Mouse (Mus musculus): Measurements from ENCODE around the gene Hsd17b6.
A peak's percentile ranks its signal among the peaks of the same experiment; 100 is the strongest.

The Hsd17b6 gene

GRCm38 (mm10) chr10:128005479-128005878 is 1.9 kb downstream of the Hsd17b6 start:
- DNase-seq (ENCODE audit: low spot score): no peak

GRCm38 (mm10) chr10:128004918-128005317 is 2.5 kb downstream of the Hsd17b6 start:
- no peak for DNase-seq (ENCODE audit: low spot score)

GRCm38 (mm10) chr10:128003281-128003801 is 4.1 kb downstream of the Hsd17b6 start:
- no peak for DNase-seq (ENCODE audit: low spot score)

GRCm38 (mm10) chr10:127998260-127998659 is 9.2 kb downstream of the Hsd17b6 start:
- no peak for DNase-seq (ENCODE audit: low spot score)

- DNase-seq (ENCODE audit: low spot score): no peak
Observed at GRCm38 (mm10) chr10:127996690-127997089, 10.7 kb downstream of the Hsd17b6 start.

- no peak for DNase-seq (ENCODE audit: low spot score)
Observed at GRCm38 (mm10) chr10:127985601-127986000, 21.8 kb downstream of the Hsd17b6 start.

GRCm38 (mm10) chr10:127984650-127985049 is 22.8 kb downstream of the Hsd17b6 start:
- DNase-seq (ENCODE audit: low spot score): no peak

GRCm38 (mm10) chr10:127975503-127975902 is 31.9 kb downstream of the Hsd17b6 start:
- no peak for DNase-seq (ENCODE audit: low spot score)

- DNase-seq (ENCODE audit: low spot score): no peak
Observed at GRCm38 (mm10) chr10:127974062-127974461, 33.3 kb downstream of the Hsd17b6 start.

GRCm38 (mm10) chr10:127971135-127971534 is 36.3 kb downstream of the Hsd17b6 start:
- DNase-seq (ENCODE audit: low spot score): no peak

GRCm38 (mm10) chr10:127970359-127970831 is 37.0 kb downstream of the Hsd17b6 start:
- DNase-seq (ENCODE audit: low spot score): no peak

GRCm38 (mm10) chr10:127969820-127970219 is 37.6 kb downstream of the Hsd17b6 start:
- DNase-seq (ENCODE audit: low spot score): no peak

- DNase-seq (ENCODE audit: low spot score): no peak
Observed at GRCm38 (mm10) chr10:127966506-127966905, 40.9 kb downstream of the Hsd17b6 start.

- DNase-seq (ENCODE audit: low spot score): no peak
Observed at GRCm38 (mm10) chr10:127964004-127964403, 43.4 kb downstream of the Hsd17b6 start.

GRCm38 (mm10) chr10:127962451-127962850 is 45.0 kb downstream of the Hsd17b6 start:
- DNase-seq (ENCODE audit: low spot score): no peak

GRCm38 (mm10) chr10:127959161-127959679 is 48.2 kb downstream of the Hsd17b6 start:
- no peak for DNase-seq (ENCODE audit: low spot score)

GRCm38 (mm10) chr10:127956168-127956816 is 51.1 kb downstream of the Hsd17b6 start:
- DNase-seq (ENCODE audit: low spot score): peak; percentile 59

- no peak for DNase-seq (ENCODE audit: low spot score)
Observed at GRCm38 (mm10) chr10:127955034-127955433, 52.4 kb downstream of the Hsd17b6 start.

- DNase-seq (ENCODE audit: low spot score): no peak
Observed at GRCm38 (mm10) chr10:127951821-127952220, 55.6 kb downstream of the Hsd17b6 start.

- DNase-seq (ENCODE audit: low spot score): no peak
Observed at GRCm38 (mm10) chr10:127951390-127951789, 56.0 kb downstream of the Hsd17b6 start.

GRCm38 (mm10) chr10:127949596-127950130 is 57.7 kb downstream of the Hsd17b6 start:
- no peak for DNase-seq (ENCODE audit: low spot score)

- no peak for DNase-seq (ENCODE audit: low spot score)
Observed at GRCm38 (mm10) chr10:127945432-127946064, 61.9 kb downstream of the Hsd17b6 start.
